Mouse (Mus musculus) spleen, adult 2 months (tissue): ENCODE results near the gene Heg1.

ENCODE experiments used
- CTCF ChIP-seq: fragments of 200-500 bp; IDR thresholded peaks from 2 replicates; pipeline ENCODE4 v1.5.1; 2011; ENCODE audit warnings: mild to moderate bottlenecking, inconsistent platforms; ENCODE audit not compliant: insufficient read depth, insufficient read length, insufficient replicate concordance; ENCODE audit errors: extremely low read depth
- POLR2A ChIP-seq: fragments of 200-500 bp; IDR thresholded peaks from 2 replicates; pipeline ENCODE4 v1.6.1; 2011; ENCODE audit warnings: low read depth, low read length, inconsistent platforms

GRCm38 (mm10) chr16:33673530-33674109, 10.6 kb upstream of the Heg1 start:
- no peak for TF ChIP-seq CTCF
- TF ChIP-seq POLR2A: no peak
